Mouse (Mus musculus): ENCODE measurements around the gene Cyba. TPM values are rescaled to one million over a fixed set of nuclear protein-coding genes. Genes with fewer than 3 reads are reported as not detected.

Gene Cyba
- polyA plus RNA-seq, 2 experiments: 71.3 to 146 TPM

DNA sequence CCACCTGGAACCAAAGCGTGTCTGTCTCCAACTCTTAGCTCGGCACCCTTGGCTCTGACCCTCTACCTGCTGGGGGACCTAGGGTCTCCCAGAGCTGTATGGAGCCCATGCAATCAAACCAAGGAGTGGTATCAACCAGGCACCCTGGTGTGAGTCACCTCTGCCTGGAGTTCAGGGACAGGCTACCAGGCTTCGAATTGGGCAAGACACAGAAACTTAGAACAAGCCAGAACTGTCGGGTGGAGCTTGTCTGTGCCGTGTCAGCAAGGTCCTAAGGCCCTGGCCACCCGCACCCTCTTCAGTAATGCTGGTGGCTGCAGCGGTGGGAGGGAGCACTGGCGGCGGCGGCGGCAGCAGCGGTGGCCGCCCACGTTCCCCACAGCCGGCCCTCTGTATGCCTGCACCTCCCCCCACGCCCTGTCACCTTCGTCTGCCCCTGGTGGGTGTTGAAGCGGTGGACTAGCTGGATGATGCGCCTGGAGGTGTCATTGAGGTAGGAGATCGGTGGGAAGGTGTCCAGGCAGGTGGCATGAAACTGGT is 3.9 kb upstream of the Cyba start:
- H3K4me3 ChIP-seq (ENCODE audit: insufficient read depth in 1 of 2, low read depth in 2 of 2, low read length in 2 of 2): no peak overlapping the region
- no peak for TF ChIP-seq EP300 (IDR thresholded peaks at IDR 0.05; ENCODE audit: low read depth)
- no peak for TF ChIP-seq CTCF (IDR thresholded peaks at IDR 0.05; ENCODE audit: low read depth)
- 69% methylated on average over 20 of the region's 20 CpGs for WGBS (ENCODE audit: insufficient replicate concordance)
- H3K27ac ChIP-seq: no peak overlapping the region
- no peak overlapping the region for H3K9ac ChIP-seq (replicated peaks)
- DNase-seq (ENCODE audit: low read depth in 3 of 3, low spot score in 3 of 3) (no peak), ATAC-seq (ENCODE audit: insufficient read depth) (no peak)
- H3K4me2 ChIP-seq (ENCODE audit: low read depth): no peak overlapping the region
- H3K27me3 ChIP-seq (ENCODE audit: control insufficient read depth, insufficient read depth, low read length): no peaks in the 10 kb centered on the region
- H3K36me3 ChIP-seq (replicated peaks; ENCODE audit: control insufficient read depth, insufficient read depth, low read depth): no peaks in the 10 kb centered on the region
- H3K4me1 ChIP-seq (replicated peaks; ENCODE audit: control insufficient read depth in 2 of 2, insufficient read depth in 2 of 2, low read length in 1 of 2): peaks cover 3 to 11% of the 10 kb centered on the region in 2 experiments
- no peaks in the 10 kb centered on the region for H3K9me3 ChIP-seq (ENCODE audit: control insufficient read depth, low read length)

- H3K4me2 ChIP-seq (ENCODE audit: low read depth): no peak overlapping the region
- ATAC-seq (ENCODE audit: insufficient read depth) (no peak), DNase-seq (ENCODE audit: low read depth in 3 of 3, low spot score in 3 of 3) (no peak)
- H3K9me3 ChIP-seq (ENCODE audit: control insufficient read depth, low read length): no peaks in the 10 kb centered on the region
- no peak overlapping the region for H3K27ac ChIP-seq
- H3K27me3 ChIP-seq (ENCODE audit: control insufficient read depth, insufficient read depth, low read length): no peaks in the 10 kb centered on the region
- H3K9ac ChIP-seq (replicated peaks): no peak overlapping the region
- no peak overlapping the region for H3K4me3 ChIP-seq (ENCODE audit: insufficient read depth in 1 of 2, low read depth in 2 of 2, low read length in 2 of 2)
- H3K36me3 ChIP-seq (replicated peaks; ENCODE audit: control insufficient read depth, insufficient read depth, low read depth): no peaks in the 10 kb centered on the region
- WGBS (ENCODE audit: insufficient replicate concordance): 85% methylated on average over 9 of the region's 9 CpGs
- TF ChIP-seq EP300 (IDR thresholded peaks at IDR 0.05; ENCODE audit: low read depth) (no peak), CTCF (IDR thresholded peaks at IDR 0.05; ENCODE audit: low read depth) (no peak)
- peaks cover 3 to 15% of the 10 kb centered on the region in 2 experiments for H3K4me1 ChIP-seq (replicated peaks; ENCODE audit: control insufficient read depth in 2 of 2, insufficient read depth in 2 of 2, low read length in 1 of 2)
These were observed 3.4 kb upstream of the Cyba start for GRCm38 (mm10) chr8:122436146-122436545.

DNA sequence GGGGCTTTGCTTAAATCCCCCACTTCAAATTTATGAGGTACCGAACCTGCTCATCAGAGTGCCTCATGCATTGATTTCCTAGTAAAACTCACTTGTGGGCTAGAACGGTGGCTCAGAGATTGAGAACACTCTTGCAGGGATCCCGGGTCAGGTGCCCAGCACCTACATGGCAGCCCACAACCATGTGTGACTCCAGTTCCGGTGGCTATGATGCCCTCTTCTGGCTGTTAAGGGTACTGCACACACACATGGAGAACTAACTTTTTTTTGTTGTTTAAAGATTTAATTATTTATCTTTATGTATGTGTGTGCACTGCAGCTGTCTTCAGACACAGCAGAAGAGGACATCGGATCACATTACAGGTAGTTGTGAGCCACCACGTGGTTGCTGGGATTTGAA is 2.6 kb upstream of the Cyba start:
- Histone ChIP-seq H3K4me2 (ENCODE audit: low read depth) (no peak overlapping the region), H3K4me1 (replicated peaks; ENCODE audit: control insufficient read depth in 2 of 2, insufficient read depth in 2 of 2, low read length in 1 of 2) (peaks cover 3 to 19% of the 10 kb centered on the region in 2 experiments), H3K9me3 (ENCODE audit: control insufficient read depth, low read length) (no peaks in the 10 kb centered on the region), H3K27me3 (ENCODE audit: control insufficient read depth, insufficient read depth, low read length) (no peaks in the 10 kb centered on the region), H3K4me3 (ENCODE audit: insufficient read depth in 1 of 2, low read depth in 2 of 2, low read length in 2 of 2) (no peak overlapping the region), H3K27ac (no peak overlapping the region), H3K9ac (replicated peaks) (no peak overlapping the region), H3K36me3 (replicated peaks; ENCODE audit: control insufficient read depth, insufficient read depth, low read depth) (no peaks in the 10 kb centered on the region)
- no peak for TF ChIP-seq EP300 (IDR thresholded peaks at IDR 0.05; ENCODE audit: low read depth)
- TF ChIP-seq CTCF (IDR thresholded peaks at IDR 0.05; ENCODE audit: low read depth): peak; percentile 73
- 80% methylated on average over 6 of the region's 6 CpGs for WGBS (ENCODE audit: insufficient replicate concordance)
- ATAC-seq (ENCODE audit: insufficient read depth): no peak
- DNase-seq (ENCODE audit: low read depth in 3 of 3, low spot score in 3 of 3): no peak

GRCm38 (mm10) chr8:122433269-122433905 is 657 bp upstream of the Cyba start:
- H3K36me3 ChIP-seq (replicated peaks; ENCODE audit: control insufficient read depth, insufficient read depth, low read depth): no peaks in the 10 kb centered on the region
- no peak overlapping the region for H3K27ac ChIP-seq
- H3K9ac ChIP-seq (replicated peaks): no peak overlapping the region
- DNase-seq (ENCODE audit: low read depth in 3 of 3, low spot score in 3 of 3) (no peak), ATAC-seq (ENCODE audit: insufficient read depth) (peak; percentile 30)
- H3K4me1 ChIP-seq (replicated peaks; ENCODE audit: control insufficient read depth in 2 of 2, insufficient read depth in 2 of 2, low read length in 1 of 2): peaks cover 3 to 19% of the 10 kb centered on the region in 2 experiments
- H3K27me3 ChIP-seq (ENCODE audit: control insufficient read depth, insufficient read depth, low read length): no peaks in the 10 kb centered on the region
- H3K9me3 ChIP-seq (ENCODE audit: control insufficient read depth, low read length): no peaks in the 10 kb centered on the region
- 56% methylated on average over 11 of the region's 11 CpGs for WGBS (ENCODE audit: insufficient replicate concordance)
- no peak for TF ChIP-seq EP300 (IDR thresholded peaks at IDR 0.05; ENCODE audit: low read depth)
- TF ChIP-seq CTCF (IDR thresholded peaks at IDR 0.05; ENCODE audit: low read depth): peak; percentile 55
- no peak overlapping the region; a peak in 1 of 4 replicates for H3K4me3 ChIP-seq (ENCODE audit: insufficient read depth in 1 of 2, low read depth in 2 of 2, low read length in 2 of 2)
- H3K4me2 ChIP-seq (ENCODE audit: low read depth): peak overlapping the region; percentile 72

DNA sequence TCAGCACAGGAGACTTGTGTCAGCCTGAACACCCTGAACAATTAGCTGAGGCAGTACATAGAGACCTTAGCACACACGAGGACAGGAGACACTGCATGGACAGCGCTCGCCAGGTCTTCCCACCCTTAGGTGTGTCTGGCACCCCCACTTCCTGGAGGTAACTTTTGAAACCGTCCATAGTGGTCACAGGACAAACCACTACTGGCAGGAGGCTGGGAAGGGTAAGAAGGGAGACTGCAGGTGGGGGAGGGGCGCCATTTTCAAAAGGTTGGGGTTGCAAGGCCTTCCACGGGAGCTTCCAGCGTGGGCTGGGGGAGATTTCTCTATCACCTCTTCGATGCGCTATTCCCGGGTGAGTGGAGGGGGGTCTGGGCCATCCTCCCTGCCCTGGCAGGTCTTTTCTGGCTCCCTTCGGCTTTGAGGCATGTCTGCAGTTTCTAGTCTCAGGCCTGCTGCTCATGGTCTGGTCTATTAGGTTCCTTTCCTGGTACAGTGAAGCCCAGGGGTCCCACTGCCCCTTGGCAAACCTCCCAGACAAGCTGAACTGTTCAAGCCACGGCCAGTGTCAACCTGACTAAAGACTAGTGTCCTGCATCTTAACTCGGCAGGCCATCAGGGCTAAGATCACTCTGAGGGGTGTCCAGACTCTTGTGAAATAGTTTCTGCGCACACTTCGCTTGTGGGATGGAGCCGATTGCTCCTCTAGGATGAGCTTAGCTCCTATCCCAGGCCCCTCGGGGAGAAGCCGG is 862 bp downstream of the Cyba start:
- Histone ChIP-seq H3K4me3 (ENCODE audit: insufficient read depth in 1 of 2, low read depth in 2 of 2, low read length in 2 of 2) (peak overlapping the region; percentile 56), H3K4me1 (replicated peaks; ENCODE audit: control insufficient read depth in 2 of 2, insufficient read depth in 2 of 2, low read length in 1 of 2) (peaks cover 3 to 15% of the 10 kb centered on the region in 2 experiments), H3K36me3 (replicated peaks; ENCODE audit: control insufficient read depth, insufficient read depth, low read depth) (no peaks in the 10 kb centered on the region), H3K27ac (peak overlapping the region; percentile 6; the same call in 1 of the 2 replicates), H3K9ac (replicated peaks) (peak overlapping the region; percentile 12; the same call in 1 of the 2 replicates), H3K27me3 (ENCODE audit: control insufficient read depth, insufficient read depth, low read length) (no peaks in the 10 kb centered on the region), H3K4me2 (ENCODE audit: low read depth) (peak overlapping the region; percentile 72), H3K9me3 (ENCODE audit: control insufficient read depth, low read length) (no peaks in the 10 kb centered on the region)
- TF ChIP-seq CTCF (IDR thresholded peaks at IDR 0.05; ENCODE audit: low read depth) (no peak), EP300 (IDR thresholded peaks at IDR 0.05; ENCODE audit: low read depth) (no peak)
- ATAC-seq (ENCODE audit: insufficient read depth): no peak; the same call in 1 of the 2 replicates
- no peak for DNase-seq (ENCODE audit: low read depth in 3 of 3, low spot score in 3 of 3)
- WGBS (ENCODE audit: insufficient replicate concordance): 20% methylated on average over 18 of the region's 18 CpGs

All from liver, embryonic 14.5 days (tissue).